Mouse (Mus musculus): Measurements from ENCODE around the gene AK157302. TPM values are rescaled to one million over a fixed set of nuclear protein-coding genes. Genes with fewer than 3 reads are reported as not detected.
"Not testable (repeated sequence)": the region's sequence is repeated elsewhere in the genome, so short reads cannot be mapped to it uniquely, and the experiment has no call there.

AK157302 gene
- 10 to 100 TPM; 17.4 to 24.2 (median 20.9) TPM for total RNA-seq (2022)

GRCm38 (mm10) chr13:21495080-21495479 is at the start of gene AK157302:
Gene AK157302, plus strand, starts transcription at chr13:21495223.
- DNase-seq (ENCODE audit: low spot score in 2 of 2): no peak

- DNase-seq (ENCODE audit: low spot score in 2 of 2): no peak
Observed at GRCm38 (mm10) chr13:21446796-21447195, 48.2 kb upstream of the AK157302 start.

GRCm38 (mm10) chr13:21447856-21448614 is 47.0 kb upstream of the AK157302 start:
- no peak for DNase-seq (ENCODE audit: low spot score in 2 of 2)

GRCm38 (mm10) chr13:21453042-21453441 is 42.0 kb upstream of the AK157302 start:
- DNase-seq (ENCODE audit: low spot score in 2 of 2): no peak

GRCm38 (mm10) chr13:21453449-21453848 is 41.6 kb upstream of the AK157302 start, which contains the start of gene Zscan26:
Gene Zscan26, minus strand, starts transcription at chr13:21453730.
- DNase-seq (ENCODE audit: low spot score in 2 of 2): peak; percentile 76 to 81

GRCm38 (mm10) chr13:21454133-21454532 is 40.9 kb upstream of the AK157302 start:
- DNase-seq (ENCODE audit: low spot score in 2 of 2): no peak

- DNase-seq (ENCODE audit: low spot score in 2 of 2): no peak
Observed at GRCm38 (mm10) chr13:21456347-21456746, 38.7 kb upstream of the AK157302 start.

GRCm38 (mm10) chr13:21462516-21462915 is 32.5 kb upstream of the AK157302 start:
- DNase-seq (ENCODE audit: low spot score in 2 of 2): not testable (repeated sequence)

- DNase-seq (ENCODE audit: low spot score in 2 of 2): no peak
Observed at GRCm38 (mm10) chr13:21467336-21467735, 27.7 kb upstream of the AK157302 start.

- DNase-seq (ENCODE audit: low spot score in 2 of 2): peak; percentile 50 to 78
Observed at GRCm38 (mm10) chr13:21468061-21469019, 26.7 kb upstream of the AK157302 start, which contains the start of gene Nkapl. Gene Nkapl, minus strand, starts transcription at chr13:21468509.

- no peak for DNase-seq (ENCODE audit: low spot score in 2 of 2)
Observed at GRCm38 (mm10) chr13:21469097-21469496, 25.9 kb upstream of the AK157302 start.

- no peak for DNase-seq (ENCODE audit: low spot score in 2 of 2)
Observed at GRCm38 (mm10) chr13:21472427-21472826, 22.6 kb upstream of the AK157302 start.

GRCm38 (mm10) chr13:21478759-21479670 is 16.0 kb upstream of the AK157302 start, which contains the start of the genes Zkscan4 and Gm10065:
Gene Zkscan4, plus strand, starts transcription at chr13:21478907.
Gene Gm10065, minus strand, starts transcription at chr13:21479441.
- peak; percentile 67 to 79 for DNase-seq (ENCODE audit: low spot score in 2 of 2)

GRCm38 (mm10) chr13:21486881-21487280 is 8.1 kb upstream of the AK157302 start:
- no peak for DNase-seq (ENCODE audit: low spot score in 2 of 2)

- no peak for DNase-seq (ENCODE audit: low spot score in 2 of 2)
Observed at GRCm38 (mm10) chr13:21492847-21493246, 2.2 kb upstream of the AK157302 start.

GRCm38 (mm10) chr13:21501182-21501581 is 6.2 kb downstream of the AK157302 start, which contains the start of gene Gm11273:
Gene Gm11273, minus strand, starts transcription at chr13:21501418.
- not testable (repeated sequence) for DNase-seq (ENCODE audit: low spot score in 2 of 2)

- no peak for DNase-seq (ENCODE audit: low spot score in 2 of 2)
Observed at GRCm38 (mm10) chr13:21502296-21502695, 7.3 kb downstream of the AK157302 start.

- DNase-seq (ENCODE audit: low spot score in 2 of 2): peak; percentile 48 to 67
Observed at GRCm38 (mm10) chr13:21506221-21506649, 11.2 kb downstream of the AK157302 start.

GRCm38 (mm10) chr13:21530136-21530535 is 35.1 kb downstream of the AK157302 start:
- no peak for DNase-seq (ENCODE audit: low spot score in 2 of 2)

GRCm38 (mm10) chr13:21530781-21531201 is 35.8 kb downstream of the AK157302 start, which contains the start of gene Zkscan8:
Gene Zkscan8, minus strand, starts transcription at chr13:21531120.
- DNase-seq (ENCODE audit: low spot score in 2 of 2): peak; percentile 67 to 84

Data from layer of hippocampus, adult 8-10 months (tissue).